Mouse (Mus musculus) small intestine, adult 2 months (tissue): ENCODE measurements around the gene Abcb6. TPM values are rescaled to one million over a fixed set of nuclear protein-coding genes. Genes with fewer than 3 reads are reported as not detected.

Experiments used
- H3K27ac ChIP-seq: fragments of 200-500 bp; 2 replicates; pipeline ENCODE4 v1.5.1; 2012; ENCODE audit warnings: low read depth, low read length, control low read depth, inconsistent platforms; ENCODE audit not compliant: insufficient read depth
- H3K27me3 ChIP-seq: fragments of 200-500 bp; 2 replicates; pipeline ENCODE4 v1.6.1; 2012; ENCODE audit warnings: mild to moderate bottlenecking, moderate library complexity, low read length, inconsistent platforms; ENCODE audit not compliant: control insufficient read depth, insufficient read depth
- H3K36me3 ChIP-seq: fragments of 200-500 bp; 2 replicates; pipeline ENCODE4 v1.6.1; 2012; ENCODE audit warnings: mild to moderate bottlenecking, low read length, control low read depth, inconsistent platforms; ENCODE audit not compliant: control insufficient read depth, insufficient read depth
- H3K4me1 ChIP-seq: fragments of 200-500 bp; 2 replicates; pipeline ENCODE4 v1.6.1; 2012; ENCODE audit warnings: low read length, inconsistent platforms, mixed read lengths; ENCODE audit not compliant: control insufficient read depth, insufficient read depth, insufficient read length
- H3K4me3 ChIP-seq: fragments of 200-500 bp; 2 replicates; pipeline ENCODE4 v1.5.1; 2012; ENCODE audit warnings: low read depth, mild to moderate bottlenecking, control low read depth, inconsistent platforms, low read length, moderate library complexity
- CTCF ChIP-seq: fragments of 200-500 bp; IDR thresholded peaks from 2 replicates; pipeline ENCODE4 v1.5.1; 2012; ENCODE audit warnings: low read depth, mild to moderate bottlenecking, control low read depth, inconsistent platforms, low read length, moderate library complexity, mixed read lengths; ENCODE audit not compliant: insufficient replicate concordance, insufficient read length; ENCODE audit errors: extremely low read depth
- POLR2A ChIP-seq: fragments of 200-500 bp; IDR thresholded peaks from 2 replicates; pipeline ENCODE4 v1.6.1; 2012; ENCODE audit warnings: low read depth, mild to moderate bottlenecking, control low read depth, inconsistent platforms, low read length, moderate library complexity
- WGBS: fragments of 180-500 bp; shearing (Covaris S2); methylation state at CpG from one replicate; pipeline ENCODE4 v1.1.7; 2018; 5-methylcytosine and 5-hydroxymethylcytosine counted together
- polyA plus RNA-seq: library from polyadenylated mRNA; depleted of rRNA; stranded (reverse); fragments of >200 nt; gene quantifications from 2 replicates; pipeline ENCODE4 v1.2.3, GENCODE M21; 2012

Gene Abcb6
- polyA plus RNA-seq, 1 experiment = 22.1 TPM

- no peak for TF ChIP-seq POLR2A
- TF ChIP-seq CTCF = no peak
- no peak overlapping the region for H3K4me3 ChIP-seq
- 76% methylated on average over 11 of the region's 11 CpGs for WGBS
- no peak overlapping the region for H3K27ac ChIP-seq
- peaks cover 12% of the 10 kb centered on the region for H3K4me1 ChIP-seq
- H3K27me3 ChIP-seq = no peaks in the 10 kb centered on the region
- peaks cover 56% of the 10 kb centered on the region for H3K36me3 ChIP-seq
These were observed 5.3 kb upstream of the Abcb6 start for GRCm38 (mm10) chr1:75185495-75185894.

GRCm38 (mm10) chr1:75182160-75182559 is 2.0 kb upstream of the Abcb6 start:
- TF ChIP-seq POLR2A (no peak), CTCF (peak; percentile 34; the same call in 1 of the 2 replicates)
- WGBS = 78% methylated on average over 4 of the region's 4 CpGs
- Histone ChIP-seq H3K4me3 (no peak overlapping the region), H3K27me3 (no peaks in the 10 kb centered on the region), H3K27ac (no peak overlapping the region), H3K36me3 (peaks cover 47% of the 10 kb centered on the region), H3K4me1 (peaks cover 12% of the 10 kb centered on the region)

GRCm38 (mm10) chr1:75181377-75181870 is 1.2 kb upstream of the Abcb6 start:
- Histone ChIP-seq H3K4me1 (peaks cover 12% of the 10 kb centered on the region), H3K36me3 (peaks cover 42% of the 10 kb centered on the region), H3K4me3 (no peak overlapping the region), H3K27ac (no peak overlapping the region), H3K27me3 (no peaks in the 10 kb centered on the region)
- WGBS = 92% methylated on average over 4 of the region's 4 CpGs
- TF ChIP-seq POLR2A = no peak

- Histone ChIP-seq H3K4me3 (no peak overlapping the region), H3K36me3 (peaks cover 36% of the 10 kb centered on the region), H3K27me3 (no peaks in the 10 kb centered on the region), H3K27ac (peak overlapping the region; percentile 35; the same call in 1 of the 2 replicates), H3K4me1 (peaks cover 12% of the 10 kb centered on the region)
- WGBS = 15% methylated on average over 7 of the region's 7 CpGs
- TF ChIP-seq CTCF (no peak), POLR2A (no peak)
These were observed 549 bp upstream of the Abcb6 start for GRCm38 (mm10) chr1:75180741-75181140.

- TF ChIP-seq CTCF (no peak), POLR2A (no peak)
- H3K4me3 ChIP-seq = peak overlapping the region; percentile 82
- H3K27me3 ChIP-seq = no peaks in the 10 kb centered on the region
- no peak overlapping the region for H3K27ac ChIP-seq
- peaks cover 27% of the 10 kb centered on the region for H3K36me3 ChIP-seq
- H3K4me1 ChIP-seq = peaks cover 12% of the 10 kb centered on the region
- 2% methylated on average over 23 of the region's 23 CpGs for WGBS
These were observed 673 bp downstream of the Abcb6 start for GRCm38 (mm10) chr1:75179334-75180104.

GRCm38 (mm10) chr1:75168472-75169464 is 11.4 kb downstream of the Abcb6 start, which contains the start of gene Zfand2b:
TSS of gene Zfand2b (plus strand) at chr1:75168646.
- WGBS = 3% methylated on average over 59 of the region's 59 CpGs
- H3K4me3 ChIP-seq = peak within 1 kb of the TSS; percentile 75
- H3K4me1 ChIP-seq = peaks cover 5% of the 10 kb centered on the region

GRCm38 (mm10) chr1:75168093-75168471 is 12.1 kb downstream of the Abcb6 start:
- H3K4me3 ChIP-seq = peak overlapping the region; percentile 75
- TF ChIP-seq POLR2A = no peak
- no peak for TF ChIP-seq CTCF
- peaks cover 5% of the 10 kb centered on the region for H3K4me1 ChIP-seq
- peak overlapping the region; percentile 47 for H3K27ac ChIP-seq
- H3K27me3 ChIP-seq = no peaks in the 10 kb centered on the region
- H3K36me3 ChIP-seq = peaks cover 27% of the 10 kb centered on the region
- WGBS = 3% methylated on average over 7 of the region's 7 CpGs

More at GRCm38 (mm10) chr1:75168472-75169464, 11.4 kb downstream of the Abcb6 start, which contains the start of gene Zfand2b:
- no peak for TF ChIP-seq CTCF
- peak; percentile 85 for TF ChIP-seq POLR2A
- H3K36me3 ChIP-seq = peaks cover 34% of the 10 kb centered on the region
- H3K27me3 ChIP-seq = no peaks in the 10 kb centered on the region
- peak within 1 kb of the TSS; percentile 47 for H3K27ac ChIP-seq
